Mouse (Mus musculus): Measurements from ENCODE around the gene Nlk. TPM values are rescaled to one million over a fixed set of nuclear protein-coding genes. Genes with fewer than 3 reads are reported as not detected.

Nlk gene
- polyA plus RNA-seq, 1 experiment: 13.8 TPM

DNA sequence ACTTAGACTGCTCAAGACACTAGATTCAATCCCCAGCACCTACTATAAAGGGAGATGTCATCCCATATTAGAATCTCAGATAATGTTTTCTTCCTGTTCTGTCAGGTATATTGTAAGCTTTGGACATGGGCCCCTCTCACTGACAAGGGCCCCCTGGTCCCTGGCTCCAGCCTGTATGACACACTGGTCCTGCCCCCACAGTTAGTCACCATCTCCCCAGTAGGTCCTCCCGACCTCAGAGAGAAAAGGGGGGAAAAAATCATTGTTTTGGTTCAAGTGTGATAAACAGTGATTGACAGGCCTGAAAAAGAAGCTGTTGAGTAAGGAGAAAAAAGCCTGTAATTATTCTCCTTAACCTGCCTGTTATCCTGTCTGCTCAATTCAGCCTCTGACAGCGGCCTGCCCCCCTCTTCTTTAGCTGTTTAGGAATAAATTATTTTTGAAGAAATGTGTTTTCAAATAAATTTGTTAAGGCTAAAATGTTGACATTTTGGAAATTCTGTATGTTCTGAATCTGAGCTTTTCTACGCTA lies 39.8 kb upstream of the Nlk start:
- no peak for TF ChIP-seq POLR2A (IDR thresholded peaks at IDR 0.05; ENCODE audit: low read depth, low read length)
- no peak for TF ChIP-seq CTCF (IDR thresholded peaks at IDR 0.05; ENCODE audit: extremely low read depth, insufficient read depth, insufficient read length, insufficient replicate concordance)
- Histone ChIP-seq H3K27ac (ENCODE audit: insufficient read depth, low read length) (no peak overlapping the region), H3K4me3 (ENCODE audit: extremely low read depth, insufficient read depth, insufficient read length) (no peak overlapping the region), H3K4me1 (ENCODE audit: control insufficient read depth, insufficient read depth, insufficient read length) (no peaks in the 10 kb centered on the region), H3K36me3 (ENCODE audit: control insufficient read depth, insufficient read depth, low read length) (no peaks in the 10 kb centered on the region), H3K27me3 (ENCODE audit: control insufficient read depth, insufficient read depth, low read length) (no peaks in the 10 kb centered on the region)
- no peak for DNase-seq (ENCODE audit: low read depth in 1 of 2, low spot score in 2 of 2)
- WGBS: 70% methylated on average over 3 of the region's 3 CpGs

DNA sequence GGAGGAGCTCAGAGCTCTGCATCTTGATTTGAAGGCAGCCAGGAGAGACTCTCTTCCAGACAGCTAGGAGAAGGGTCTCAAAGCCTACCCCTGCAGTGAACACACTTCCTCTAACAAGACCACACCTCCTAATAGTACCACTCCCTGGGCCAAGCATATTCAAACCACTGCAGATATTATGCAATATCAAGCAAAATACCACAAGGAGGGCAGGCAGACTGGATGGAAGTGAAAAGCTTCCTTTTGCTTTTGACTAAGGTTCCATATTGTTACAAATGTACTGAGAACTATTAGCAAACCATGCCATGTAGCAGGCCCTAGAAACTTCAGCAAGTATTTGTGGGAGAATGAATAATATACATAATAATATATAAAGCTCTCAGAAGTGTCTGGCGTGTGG lies 38.0 kb upstream of the Nlk start:
- no peak for DNase-seq (ENCODE audit: low read depth in 1 of 2, low spot score in 2 of 2)
- Histone ChIP-seq H3K27me3 (ENCODE audit: control insufficient read depth, insufficient read depth, low read length) (no peaks in the 10 kb centered on the region), H3K4me3 (ENCODE audit: extremely low read depth, insufficient read depth, insufficient read length) (no peak overlapping the region), H3K27ac (ENCODE audit: insufficient read depth, low read length) (no peak overlapping the region), H3K36me3 (ENCODE audit: control insufficient read depth, insufficient read depth, low read length) (no peaks in the 10 kb centered on the region), H3K4me1 (ENCODE audit: control insufficient read depth, insufficient read depth, insufficient read length) (no peaks in the 10 kb centered on the region)
- 97% methylated on average over 1 of the region's 1 CpGs for WGBS
- TF ChIP-seq CTCF (IDR thresholded peaks at IDR 0.05; ENCODE audit: extremely low read depth, insufficient read depth, insufficient read length, insufficient replicate concordance) (no peak), POLR2A (IDR thresholded peaks at IDR 0.05; ENCODE audit: low read depth, low read length) (no peak)

DNA sequence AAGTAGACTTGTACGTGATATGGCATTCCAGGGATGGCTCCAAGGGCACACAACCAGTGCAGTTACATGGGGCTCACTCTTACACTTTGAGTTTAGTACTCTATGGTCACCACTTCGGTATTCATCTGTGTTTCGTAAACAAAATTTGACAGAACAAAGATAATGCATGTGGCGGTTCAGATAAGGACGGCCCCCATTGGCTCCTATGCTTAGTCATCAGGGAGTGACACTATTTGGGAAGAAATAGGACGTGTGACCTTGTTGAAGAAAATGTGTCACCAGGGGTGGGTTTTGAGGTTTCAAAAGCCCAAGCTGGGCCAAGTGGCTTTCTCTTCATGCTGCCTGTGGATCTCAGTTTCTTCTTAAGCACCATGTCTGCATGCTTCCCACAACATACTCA lies 35.4 kb upstream of the Nlk start:
- H3K27ac ChIP-seq (ENCODE audit: insufficient read depth, low read length): no peak overlapping the region
- 79% methylated on average over 6 of the region's 6 CpGs for WGBS
- H3K36me3 ChIP-seq (ENCODE audit: control insufficient read depth, insufficient read depth, low read length): no peaks in the 10 kb centered on the region
- TF ChIP-seq CTCF (IDR thresholded peaks at IDR 0.05; ENCODE audit: extremely low read depth, insufficient read depth, insufficient read length, insufficient replicate concordance) (no peak), POLR2A (IDR thresholded peaks at IDR 0.05; ENCODE audit: low read depth, low read length) (no peak)
- H3K4me3 ChIP-seq (ENCODE audit: extremely low read depth, insufficient read depth, insufficient read length): no peak overlapping the region
- no peak for DNase-seq (ENCODE audit: low read depth in 1 of 2, low spot score in 2 of 2)
- no peaks in the 10 kb centered on the region for H3K4me1 ChIP-seq (ENCODE audit: control insufficient read depth, insufficient read depth, insufficient read length)
- H3K27me3 ChIP-seq (ENCODE audit: control insufficient read depth, insufficient read depth, low read length): no peaks in the 10 kb centered on the region

DNA sequence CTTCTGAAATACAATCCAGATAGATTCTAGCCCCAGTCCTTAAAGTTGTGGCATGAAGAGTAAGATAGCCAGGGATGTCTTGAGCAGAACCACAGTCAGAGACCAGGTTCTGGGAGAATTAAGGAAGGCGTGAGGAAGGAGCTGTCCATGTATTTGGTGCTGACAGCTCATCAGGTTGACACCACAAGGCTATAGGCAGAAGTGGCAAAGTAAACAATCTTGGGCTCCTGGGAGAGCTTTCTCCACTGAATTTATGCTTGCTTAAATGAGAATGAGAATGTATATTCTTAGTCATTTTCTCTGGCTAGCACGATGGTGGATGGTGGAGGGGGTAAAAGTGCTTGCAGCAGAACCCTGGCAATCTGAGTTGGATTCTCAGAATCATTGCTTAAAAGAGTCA lies 33.7 kb upstream of the Nlk start:
- 29% methylated on average over 2 of the region's 2 CpGs for WGBS
- DNase-seq (ENCODE audit: low read depth in 1 of 2, low spot score in 2 of 2): no peak
- no peaks in the 10 kb centered on the region for H3K27me3 ChIP-seq (ENCODE audit: control insufficient read depth, insufficient read depth, low read length)
- no peaks in the 10 kb centered on the region for H3K4me1 ChIP-seq (ENCODE audit: control insufficient read depth, insufficient read depth, insufficient read length)
- H3K4me3 ChIP-seq (ENCODE audit: extremely low read depth, insufficient read depth, insufficient read length): no peak overlapping the region
- no peaks in the 10 kb centered on the region for H3K36me3 ChIP-seq (ENCODE audit: control insufficient read depth, insufficient read depth, low read length)
- TF ChIP-seq CTCF (IDR thresholded peaks at IDR 0.05; ENCODE audit: extremely low read depth, insufficient read depth, insufficient read length, insufficient replicate concordance) (no peak), POLR2A (IDR thresholded peaks at IDR 0.05; ENCODE audit: low read depth, low read length) (no peak)
- no peak overlapping the region for H3K27ac ChIP-seq (ENCODE audit: insufficient read depth, low read length)

- TF ChIP-seq POLR2A (IDR thresholded peaks at IDR 0.05; ENCODE audit: low read depth, low read length): no peak
- no peak for TF ChIP-seq CTCF (IDR thresholded peaks at IDR 0.05; ENCODE audit: extremely low read depth, insufficient read depth, insufficient read length, insufficient replicate concordance)
- Histone ChIP-seq H3K4me1 (ENCODE audit: control insufficient read depth, insufficient read depth, insufficient read length) (no peaks in the 10 kb centered on the region), H3K27me3 (ENCODE audit: control insufficient read depth, insufficient read depth, low read length) (no peaks in the 10 kb centered on the region), H3K4me3 (ENCODE audit: extremely low read depth, insufficient read depth, insufficient read length) (no peak overlapping the region), H3K27ac (ENCODE audit: insufficient read depth, low read length) (no peak overlapping the region), H3K36me3 (ENCODE audit: control insufficient read depth, insufficient read depth, low read length) (no peaks in the 10 kb centered on the region)
- no peak for DNase-seq (ENCODE audit: low read depth in 1 of 2, low spot score in 2 of 2)
- 83% methylated on average over 4 of the region's 4 CpGs for WGBS
These were observed 30.9 kb upstream of the Nlk start for GRCm38 (mm10) chr11:78728041-78728440.

- 72% methylated on average over 3 of the region's 3 CpGs for WGBS
- no peak for TF ChIP-seq POLR2A (IDR thresholded peaks at IDR 0.05; ENCODE audit: low read depth, low read length)
- no peak for TF ChIP-seq CTCF (IDR thresholded peaks at IDR 0.05; ENCODE audit: extremely low read depth, insufficient read depth, insufficient read length, insufficient replicate concordance)
- DNase-seq (ENCODE audit: low read depth in 1 of 2, low spot score in 2 of 2): no peak
- Histone ChIP-seq H3K27me3 (ENCODE audit: control insufficient read depth, insufficient read depth, low read length) (no peaks in the 10 kb centered on the region), H3K4me1 (ENCODE audit: control insufficient read depth, insufficient read depth, insufficient read length) (no peaks in the 10 kb centered on the region), H3K27ac (ENCODE audit: insufficient read depth, low read length) (no peak overlapping the region), H3K4me3 (ENCODE audit: extremely low read depth, insufficient read depth, insufficient read length) (no peak overlapping the region), H3K36me3 (ENCODE audit: control insufficient read depth, insufficient read depth, low read length) (no peaks in the 10 kb centered on the region)
These were observed 29.2 kb upstream of the Nlk start for GRCm38 (mm10) chr11:78726366-78726765.

DNA sequence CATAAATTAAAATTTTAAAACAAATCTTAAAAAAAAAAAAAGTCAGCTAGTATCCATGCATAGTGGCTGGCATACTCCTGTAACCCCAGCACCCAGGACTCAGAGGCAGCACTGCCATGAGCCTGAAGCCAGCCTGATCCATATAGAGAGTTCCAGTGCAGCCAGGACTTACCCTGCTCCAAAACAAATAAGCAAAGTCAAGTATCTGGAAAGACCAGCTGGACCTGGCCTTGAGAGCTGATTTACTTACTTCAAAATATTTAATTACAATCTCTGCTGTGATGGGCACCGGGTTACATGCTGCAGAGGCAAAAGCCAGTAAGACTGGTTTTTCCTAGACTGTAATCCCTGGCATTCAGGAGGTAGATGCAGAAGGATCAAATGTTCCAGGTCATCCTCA lies 27.6 kb upstream of the Nlk start:
- WGBS: 83% methylated on average over 1 of the region's 1 CpGs
- no peaks in the 10 kb centered on the region for H3K27me3 ChIP-seq (ENCODE audit: control insufficient read depth, insufficient read depth, low read length)
- no peaks in the 10 kb centered on the region for H3K36me3 ChIP-seq (ENCODE audit: control insufficient read depth, insufficient read depth, low read length)
- H3K27ac ChIP-seq (ENCODE audit: insufficient read depth, low read length): no peak overlapping the region
- H3K4me3 ChIP-seq (ENCODE audit: extremely low read depth, insufficient read depth, insufficient read length): no peak overlapping the region
- TF ChIP-seq CTCF (IDR thresholded peaks at IDR 0.05; ENCODE audit: extremely low read depth, insufficient read depth, insufficient read length, insufficient replicate concordance) (no peak), POLR2A (IDR thresholded peaks at IDR 0.05; ENCODE audit: low read depth, low read length) (no peak)
- H3K4me1 ChIP-seq (ENCODE audit: control insufficient read depth, insufficient read depth, insufficient read length): no peaks in the 10 kb centered on the region
- DNase-seq (ENCODE audit: low read depth in 1 of 2, low spot score in 2 of 2): no peak

Measured in spleen, adult 2 months (tissue).